Mouse (Mus musculus) limb, embryonic 12.5 days (tissue): ENCODE data around the gene Ccnt1. TPM values are rescaled to one million over a fixed set of nuclear protein-coding genes. Genes with fewer than 3 reads are reported as not detected.

Experiments used
- ATAC-seq: fragments of 200-750 bp; cut with Nextera tagmentation; 2 replicates; pipeline ENCODE4 v1.8.0; 2017; ENCODE audit warnings: low read depth, moderate TSS enrichment; ENCODE audit not compliant: insufficient number of reproducible peaks, insufficient read depth, low FRiP score, low TSS enrichment
- H3K27ac ChIP-seq: fragments of 300-500 bp; sonication (generic); 2 replicates; pipeline ENCODE4 v1.5.1; 2016; ENCODE audit warnings: mild to moderate bottlenecking, moderate library complexity
- H3K27me3 ChIP-seq: fragments of 300-500 bp; sonication (generic); 2 replicates; pipeline ENCODE4 v1.6.1; 2016; ENCODE audit warnings: mild to moderate bottlenecking, moderate library complexity
- H3K36me3 ChIP-seq: fragments of 300-500 bp; sonication (generic); 2 replicates; pipeline ENCODE4 v1.6.1; 2016; ENCODE audit warnings: mild to moderate bottlenecking, moderate library complexity
- H3K4me1 ChIP-seq: fragments of 300-500 bp; sonication (generic); replicated peaks from 2 replicates; pipeline ENCODE4 v1.6.1; 2016
- H3K4me2 ChIP-seq: fragments of 300-500 bp; sonication (generic); 2 replicates; pipeline ENCODE4 v1.6.1; 2016; ENCODE audit warnings: mild to moderate bottlenecking, moderate library complexity
- H3K4me3 ChIP-seq: fragments of 300-500 bp; sonication (generic); replicated peaks from 2 replicates; pipeline ENCODE4 v1.5.1; 2016; ENCODE audit warnings: mild to moderate bottlenecking
- H3K9ac ChIP-seq: fragments of 300-500 bp; sonication (generic); replicated peaks from 2 replicates; pipeline ENCODE4 v1.6.1; 2016; ENCODE audit warnings: mild to moderate bottlenecking, moderate library complexity
- H3K9me3 ChIP-seq: fragments of 300-500 bp; sonication (generic); 2 replicates; pipeline ENCODE4 v1.6.1; 2016; ENCODE audit warnings: mild to moderate bottlenecking, moderate library complexity
- WGBS: fragments of 180-500 bp; shearing (Covaris S2); methylation state at CpG from one replicate; pipeline ENCODE4 v1.1.7; 2016; 5-methylcytosine and 5-hydroxymethylcytosine counted together
- polyA plus RNA-seq: library from polyadenylated mRNA; unstranded; fragments of >200 nt; fragmentation: Nextera tagmentation; extraction: Ambion mirVana; gene quantifications from 2 replicates; pipeline ENCODE4 v1.2.1, GENCODE M21; 2016

The Ccnt1 gene
- polyA plus RNA-seq, 1 experiment from 2014 or later, result 59.4 TPM

- Histone ChIP-seq H3K4me2 (peak overlapping the region; percentile 94), H3K9ac (peak overlapping the region; percentile 91), H3K4me3 (peak overlapping the region; percentile 83), H3K27ac (peak overlapping the region; percentile 94), H3K9me3 (no peaks in the 10 kb centered on the region), H3K4me1 (peaks cover 33% of the 10 kb centered on the region), H3K36me3 (peaks cover 30% of the 10 kb centered on the region), H3K27me3 (no peaks in the 10 kb centered on the region)
- WGBS, result 21% methylated on average over 10 of the region's 10 CpGs
- 0 out of 2 replicates have a peak, but pooled peaks have one; percentile 12 for ATAC-seq
These were observed 37.5 kb upstream of the Ccnt1 start for GRCm38 (mm10) chr15:98608058-98608783.

- peak overlapping the region; percentile 83 for H3K4me3 ChIP-seq
- H3K27ac ChIP-seq, result no peak overlapping the region
- no peak for ATAC-seq
- H3K4me2 ChIP-seq, result peak overlapping the region; percentile 94
- WGBS, result 35% methylated on average over 4 of the region's 4 CpGs
- H3K27me3 ChIP-seq, result no peaks in the 10 kb centered on the region
- peak overlapping the region; percentile 91; the same call in 1 of the 2 replicates for H3K9ac ChIP-seq
- H3K36me3 ChIP-seq, result peaks cover 37% of the 10 kb centered on the region
- no peaks in the 10 kb centered on the region for H3K9me3 ChIP-seq
- peaks cover 40% of the 10 kb centered on the region for H3K4me1 ChIP-seq
These were observed 36.8 kb upstream of the Ccnt1 start for GRCm38 (mm10) chr15:98607557-98607956.

GRCm38 (mm10) chr15:98606739-98607138 lies 36.0 kb upstream of the Ccnt1 start:
- 68% methylated on average over 9 of the region's 9 CpGs for WGBS
- H3K9me3 ChIP-seq, result no peaks in the 10 kb centered on the region
- H3K4me1 ChIP-seq, result peaks cover 46% of the 10 kb centered on the region
- ATAC-seq, result no peak
- H3K9ac ChIP-seq, result 0 out of 2 replicates have a peak overlapping the region, but pooled peaks have one; percentile 9
- peaks cover 45% of the 10 kb centered on the region for H3K36me3 ChIP-seq
- no peak overlapping the region for H3K4me3 ChIP-seq
- H3K4me2 ChIP-seq, result peak overlapping the region; percentile 94; the same call in 1 of the 2 replicates
- H3K27ac ChIP-seq, result no peak overlapping the region
- no peaks in the 10 kb centered on the region for H3K27me3 ChIP-seq

GRCm38 (mm10) chr15:98606051-98606536 lies 35.4 kb upstream of the Ccnt1 start:
- Histone ChIP-seq H3K27me3 (no peaks in the 10 kb centered on the region), H3K9ac (no peak overlapping the region), H3K4me2 (no peak overlapping the region), H3K36me3 (peaks cover 51% of the 10 kb centered on the region), H3K9me3 (no peaks in the 10 kb centered on the region), H3K4me1 (peaks cover 46% of the 10 kb centered on the region), H3K27ac (no peak overlapping the region), H3K4me3 (no peak overlapping the region)
- WGBS, result 93% methylated on average over 12 of the region's 12 CpGs
- ATAC-seq, result no peak

- H3K9ac ChIP-seq, result no peak overlapping the region; the same call in 1 of the 2 replicates
These were observed 33.4 kb upstream of the Ccnt1 start for GRCm38 (mm10) chr15:98604041-98604575.

GRCm38 (mm10) chr15:98602921-98603458 lies 32.3 kb upstream of the Ccnt1 start:
- Histone ChIP-seq H3K9ac (peak overlapping the region; percentile 37; the same call in 1 of the 2 replicates), H3K4me3 (peak overlapping the region; percentile 6; the same call in 1 of the 2 replicates), H3K9me3 (no peaks in the 10 kb centered on the region), H3K27me3 (no peaks in the 10 kb centered on the region), H3K27ac (no peak overlapping the region), H3K4me1 (peaks cover 38% of the 10 kb centered on the region), H3K36me3 (peaks cover 83% of the 10 kb centered on the region), H3K4me2 (peak overlapping the region; percentile 33)
- WGBS, result 67% methylated on average over 4 of the region's 4 CpGs
- ATAC-seq, result no peak

More at GRCm38 (mm10) chr15:98604041-98604575, 33.4 kb upstream of the Ccnt1 start:
- no peak overlapping the region for H3K4me2 ChIP-seq
- no peak overlapping the region for H3K4me3 ChIP-seq
- no peaks in the 10 kb centered on the region for H3K27me3 ChIP-seq
- no peaks in the 10 kb centered on the region for H3K9me3 ChIP-seq
- 0 out of 2 replicates have a peak overlapping the region, but pooled peaks have one; percentile 12 for H3K27ac ChIP-seq
- no peak for ATAC-seq
- H3K4me1 ChIP-seq, result peaks cover 44% of the 10 kb centered on the region
- WGBS, result 95% methylated on average over 24 of the region's 24 CpGs
- H3K36me3 ChIP-seq, result peaks cover 71% of the 10 kb centered on the region

GRCm38 (mm10) chr15:98602191-98602881 lies 31.6 kb upstream of the Ccnt1 start:
- H3K9me3 ChIP-seq, result no peaks in the 10 kb centered on the region
- no peaks in the 10 kb centered on the region for H3K27me3 ChIP-seq
- no peak overlapping the region for H3K4me3 ChIP-seq
- ATAC-seq, result no peak
- no peak overlapping the region for H3K27ac ChIP-seq
- H3K9ac ChIP-seq, result peak overlapping the region; percentile 37; the same call in 1 of the 2 replicates
- peaks cover 31% of the 10 kb centered on the region for H3K4me1 ChIP-seq
- H3K36me3 ChIP-seq, result peaks cover 89% of the 10 kb centered on the region
- 71% methylated on average over 13 of the region's 13 CpGs for WGBS
- H3K4me2 ChIP-seq, result peak overlapping the region; percentile 22; the same call in 1 of the 2 replicates

- no peak overlapping the region for H3K4me3 ChIP-seq
- H3K27ac ChIP-seq, result no peak overlapping the region
These were observed 31.1 kb upstream of the Ccnt1 start for GRCm38 (mm10) chr15:98601832-98602190.

GRCm38 (mm10) chr15:98600036-98600709 lies 29.4 kb upstream of the Ccnt1 start:
- 81% methylated on average over 12 of the region's 12 CpGs for WGBS
- Histone ChIP-seq H3K36me3 (peaks cover 97% of the 10 kb centered on the region), H3K4me2 (no peak overlapping the region), H3K4me1 (peaks cover 24% of the 10 kb centered on the region), H3K27me3 (no peaks in the 10 kb centered on the region), H3K9ac (no peak overlapping the region), H3K27ac (no peak overlapping the region), H3K9me3 (no peaks in the 10 kb centered on the region), H3K4me3 (no peak overlapping the region)
- ATAC-seq, result no peak

More at GRCm38 (mm10) chr15:98601832-98602190, 31.1 kb upstream of the Ccnt1 start:
- Histone ChIP-seq H3K9me3 (no peaks in the 10 kb centered on the region), H3K4me2 (no peak overlapping the region), H3K27me3 (no peaks in the 10 kb centered on the region), H3K4me1 (peaks cover 26% of the 10 kb centered on the region), H3K36me3 (peaks cover 94% of the 10 kb centered on the region), H3K9ac (peak overlapping the region; percentile 37; the same call in 1 of the 2 replicates)
- ATAC-seq, result no peak
- WGBS, result 88% methylated on average over 7 of the region's 7 CpGs

- Histone ChIP-seq H3K9ac (no peak overlapping the region), H3K36me3 (peaks cover 100% of the 10 kb centered on the region), H3K4me3 (no peak overlapping the region), H3K27me3 (no peaks in the 10 kb centered on the region), H3K4me1 (no peaks in the 10 kb centered on the region), H3K27ac (no peak overlapping the region), H3K4me2 (no peak overlapping the region), H3K9me3 (no peaks in the 10 kb centered on the region)
- 92% methylated on average over 14 of the region's 14 CpGs for WGBS
- ATAC-seq, result no peak
These were observed 25.9 kb upstream of the Ccnt1 start for GRCm38 (mm10) chr15:98596609-98597008.
